Mouse (Mus musculus): ENCODE measurements around the gene Elmsan1. TPM values are rescaled to one million over a fixed set of nuclear protein-coding genes. Genes with fewer than 3 reads are reported as not detected.

Gene Elmsan1
- polyA plus RNA-seq, 1 experiment: 10.1 TPM

GRCm38 (mm10) chr12:84100071-84100470, 118.6 kb downstream of the Elmsan1 start:
- H3K9me3 ChIP-seq: peaks cover 18% of the 10 kb centered on the region
- H3K4me3 ChIP-seq (replicated peaks): no peak overlapping the region
- TF ChIP-seq FLI1 (IDR thresholded peaks at IDR 0.05; ENCODE audit: low read length): no peak
- TF ChIP-seq GATA1 (IDR thresholded peaks at IDR 0.05; ENCODE audit: borderline replicate concordance, low read length): no peak
- H3K36me3 ChIP-seq (replicated peaks; ENCODE audit: low read length): no peaks in the 10 kb centered on the region
- peaks cover 8% of the 10 kb centered on the region for H3K4me1 ChIP-seq
- peaks cover 14% of the 10 kb centered on the region for H3K27me3 ChIP-seq (replicated peaks)

DNA sequence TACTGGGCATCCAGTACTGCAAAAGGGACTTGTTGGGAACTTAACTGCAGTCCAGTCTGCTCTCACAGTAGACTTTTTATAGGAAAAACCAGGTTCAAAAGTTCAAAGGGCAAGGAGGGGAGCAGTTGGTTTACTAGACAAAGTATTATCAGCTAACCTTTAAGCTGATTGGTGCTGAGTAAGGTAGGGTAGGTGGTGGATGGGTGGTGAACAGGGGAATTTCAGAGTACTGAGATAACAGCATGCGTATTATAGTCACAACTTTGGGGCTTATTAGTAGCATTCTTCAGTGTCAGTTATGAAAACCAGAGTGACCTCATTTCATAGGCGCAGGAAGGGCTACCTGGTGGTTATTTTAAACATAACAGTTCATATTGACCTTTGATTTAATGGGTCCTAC, 119.1 kb downstream of the Elmsan1 start:
- TF ChIP-seq GATA1 (IDR thresholded peaks at IDR 0.05; ENCODE audit: borderline replicate concordance, low read length) (no peak), FLI1 (IDR thresholded peaks at IDR 0.05; ENCODE audit: low read length) (no peak)

More for the DNA sequence above, 119.1 kb downstream of the Elmsan1 start:
- H3K9me3 ChIP-seq: peaks cover 18% of the 10 kb centered on the region
- H3K27me3 ChIP-seq (replicated peaks): peaks cover 14% of the 10 kb centered on the region
- H3K4me3 ChIP-seq (replicated peaks): no peak overlapping the region
- peaks cover 8% of the 10 kb centered on the region for H3K4me1 ChIP-seq
- H3K36me3 ChIP-seq (replicated peaks; ENCODE audit: low read length): no peaks in the 10 kb centered on the region

Other genes starting within 250 kb of the Elmsan1 start
- gene Heatr4, start 234.0 kb downstream of the Elmsan1 start, polyA plus RNA-seq (2012; ENCODE audit: insufficient read depth, low replicate concordance): not detected in 2 replicates
- 5.9 and 6.7 TPM in 2 replicates for gene Acot2, start 231.0 kb downstream of the Elmsan1 start, polyA plus RNA-seq (2012; ENCODE audit: insufficient read depth, low replicate concordance)
- gene Acot1, start 209.4 kb downstream of the Elmsan1 start, polyA plus RNA-seq (2012; ENCODE audit: insufficient read depth, low replicate concordance): 0.59 TPM in 1 of 2 replicates, not detected in the other
- not detected in 2 replicates for gene Acot4, start 180.5 kb downstream of the Elmsan1 start, polyA plus RNA-seq (2012; ENCODE audit: insufficient read depth, low replicate concordance)
- gene Gm49366, start 179.9 kb downstream of the Elmsan1 start, polyA plus RNA-seq (2012; ENCODE audit: insufficient read depth, low replicate concordance): not detected in 2 replicates
- not detected in 2 replicates for gene Acot3, start 166.7 kb downstream of the Elmsan1 start, polyA plus RNA-seq (2012; ENCODE audit: insufficient read depth, low replicate concordance)
- gene Acot5, start 149.6 kb downstream of the Elmsan1 start, polyA plus RNA-seq (2012; ENCODE audit: insufficient read depth, low replicate concordance): not detected in 2 replicates
- 0.16 TPM in 1 of 2 replicates, not detected in the other for gene Acot6, start 118.2 kb downstream of the Elmsan1 start, polyA plus RNA-seq (2012; ENCODE audit: insufficient read depth, low replicate concordance)
- gene Dnal1, start 104.5 kb downstream of the Elmsan1 start, polyA plus RNA-seq (2012; ENCODE audit: insufficient read depth, low replicate concordance): 0.44 TPM in 1 of 2 replicates, not detected in the other
- gene Pnma1, start 70.4 kb downstream of the Elmsan1 start, polyA plus RNA-seq (2012; ENCODE audit: insufficient read depth, low replicate concordance): 0.04 TPM in 1 of 2 replicates, not detected in the other
- 3.3 TPM in 1 of 2 replicates, not detected in the other for gene Ptgr2, start 66.4 kb upstream of the Elmsan1 start, polyA plus RNA-seq (2012; ENCODE audit: insufficient read depth, low replicate concordance)
- gene Zfp410, start 98.0 kb upstream of the Elmsan1 start, polyA plus RNA-seq (2012; ENCODE audit: insufficient read depth, low replicate concordance): 2.2 TPM in 1 of 2 replicates, not detected in the other
- gene Coq6, start 142.8 kb upstream of the Elmsan1 start, polyA plus RNA-seq (2012; ENCODE audit: insufficient read depth, low replicate concordance): 1.5 and 4.0 TPM in 2 replicates
- 0.09 TPM in 1 of 2 replicates, not detected in the other for gene Fam161b, start 143.0 kb upstream of the Elmsan1 start, polyA plus RNA-seq (2012; ENCODE audit: insufficient read depth, low replicate concordance)
- 0.83 and 1.0 TPM in 2 replicates for gene Entpd5, start 190.1 kb upstream of the Elmsan1 start, polyA plus RNA-seq (2012; ENCODE audit: insufficient read depth, low replicate concordance)
- gene Bbof1, start 190.2 kb upstream of the Elmsan1 start, polyA plus RNA-seq (2012; ENCODE audit: insufficient read depth, low replicate concordance): 0.95 TPM in 1 of 2 replicates, not detected in the other
- gene Rnf113a2, start 198.3 kb upstream of the Elmsan1 start, polyA plus RNA-seq (2012; ENCODE audit: insufficient read depth, low replicate concordance): 1.7 and 24.6 TPM in 2 replicates
- gene Aldh6a1, start 232.1 kb upstream of the Elmsan1 start, polyA plus RNA-seq (2012; ENCODE audit: insufficient read depth, low replicate concordance): 0.53 and 1.5 TPM in 2 replicates
- 0.60 TPM in 1 of 2 replicates, not detected in the other for gene Lin52, start 232.5 kb upstream of the Elmsan1 start, polyA plus RNA-seq (2012; ENCODE audit: insufficient read depth, low replicate concordance)

Data from megakaryocyte, embryonic 14.5 days (primary cell).